Mouse (Mus musculus) right cerebral cortex, adult 18-20 months (tissue): Measurements from ENCODE around the gene Il1r1.
"Not testable (repeated sequence)": the region's sequence is repeated elsewhere in the genome, so short reads cannot be mapped to it uniquely, and the experiment has no call there.

Experiments
- DNase-seq: peaks from one replicate; pipeline ENCODE4 v3.0.0; 2022; ENCODE audit warnings: mixed read lengths

Gene Il1r1

GRCm38 (mm10) chr1:40273491-40273890 is 48.6 kb downstream of the Il1r1 start:
- no peak for DNase-seq

- DNase-seq = no peak
Observed at GRCm38 (mm10) chr1:40275285-40276013, 50.6 kb downstream of the Il1r1 start.

GRCm38 (mm10) chr1:40277944-40278343 is 53.1 kb downstream of the Il1r1 start:
- DNase-seq = no peak

GRCm38 (mm10) chr1:40278720-40279119 is 53.8 kb downstream of the Il1r1 start:
- no peak for DNase-seq

GRCm38 (mm10) chr1:40279182-40279743 is 54.4 kb downstream of the Il1r1 start:
- DNase-seq = no peak

GRCm38 (mm10) chr1:40281950-40282349 is 57.1 kb downstream of the Il1r1 start:
- no peak for DNase-seq

- DNase-seq = no peak
Observed at GRCm38 (mm10) chr1:40282394-40282793, 57.5 kb downstream of the Il1r1 start.

GRCm38 (mm10) chr1:40283995-40284394 is 59.1 kb downstream of the Il1r1 start:
- no peak for DNase-seq

- no peak for DNase-seq
Observed at GRCm38 (mm10) chr1:40290489-40291255, 65.8 kb downstream of the Il1r1 start.

- DNase-seq = no peak
Observed at GRCm38 (mm10) chr1:40292231-40292630, 67.4 kb downstream of the Il1r1 start.

GRCm38 (mm10) chr1:40293891-40294290 is 69.0 kb downstream of the Il1r1 start:
- no peak for DNase-seq

- DNase-seq = no peak
Observed at GRCm38 (mm10) chr1:40294824-40295223, 69.9 kb downstream of the Il1r1 start.

- DNase-seq = no peak
Observed at GRCm38 (mm10) chr1:40298053-40298452, 73.2 kb downstream of the Il1r1 start.

- no peak for DNase-seq
Observed at GRCm38 (mm10) chr1:40303179-40303866, 78.4 kb downstream of the Il1r1 start.

GRCm38 (mm10) chr1:40304321-40304720 is 79.4 kb downstream of the Il1r1 start:
- DNase-seq = not testable (repeated sequence)

GRCm38 (mm10) chr1:40306111-40306510 is 81.2 kb downstream of the Il1r1 start:
- DNase-seq = no peak

GRCm38 (mm10) chr1:40311123-40311522 is 86.2 kb downstream of the Il1r1 start:
- no peak for DNase-seq

GRCm38 (mm10) chr1:40311625-40312024 is 86.7 kb downstream of the Il1r1 start:
- DNase-seq = no peak

- DNase-seq = no peak
Observed at GRCm38 (mm10) chr1:40314016-40314415, 89.1 kb downstream of the Il1r1 start.

- DNase-seq = no peak
Observed at GRCm38 (mm10) chr1:40317657-40318056, 92.8 kb downstream of the Il1r1 start.

GRCm38 (mm10) chr1:40321824-40322223 is 96.9 kb downstream of the Il1r1 start:
- DNase-seq = no peak

- DNase-seq = no peak
Observed at GRCm38 (mm10) chr1:40322543-40322942, 97.7 kb downstream of the Il1r1 start.

- no peak for DNase-seq
Observed at GRCm38 (mm10) chr1:40324457-40324856, 99.6 kb downstream of the Il1r1 start, which contains the start of gene Il1rl2. TSS of gene Il1rl2 (plus strand) at chr1:40324610.
